In the genomic region with DNA sequence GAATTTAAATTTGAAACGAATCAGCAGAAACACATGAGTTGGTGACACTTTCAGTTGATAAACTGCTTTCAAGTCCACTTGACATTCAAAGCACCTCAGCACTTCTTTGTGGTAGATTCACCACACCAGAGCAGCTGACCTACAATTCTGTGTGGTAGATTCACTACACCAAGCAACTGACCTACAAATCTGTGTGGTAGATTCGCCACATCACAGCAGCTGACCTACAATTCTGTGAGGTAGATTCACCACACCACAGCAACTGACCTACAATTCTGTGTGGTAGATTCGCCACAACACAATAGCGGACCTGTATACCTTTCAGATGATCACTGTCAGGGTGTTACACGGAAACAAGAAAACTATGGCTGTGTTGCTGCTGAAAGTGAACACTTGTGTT, we compare ENCODE assay signal across 24 mouse cellular contexts. TPM values are rescaled to one million over a fixed set of nuclear protein-coding genes. Genes with fewer than 3 reads are reported as not detected.
DNase-seq lines count a peak whose midpoint lies in the region; ATAC-seq and TF ChIP-seq lines count a peak whose summit lies in the region.
"Had no signal": no experiment of that assay in that cellular context is flagged by ENCODE, and none has a peak within 500 bp of the region (broad histone marks: within the 10 kb centered on the region; RNA-seq: fewer than 3 reads in every experiment).

No protein-coding gene starts in this region.

- no peak for DNase-seq in testis, postnatal 14 days (ENCODE audit: low spot score)
- DNase-seq in CH12.LX (ENCODE audit: extremely low read depth) (no peak), MEL (ENCODE audit: low read depth, low spot score) (no peak)
- no peak for DNase-seq in right cerebral cortex, postnatal 36 days (ENCODE audit: low spot score in 2 of 2)
- DNase-seq: adrenal gland, postnatal 10 days; cerebellum, adult 18-20 months; cerebellum, adult 9-11 months; embryo, embryonic 11 days; gastrocnemius, adult 2 months; gastrocnemius, postnatal 25 days; heart, postnatal 10 days; heart, postnatal 4 days; kidney, adult 11 months had no signal

- no peak overlapping the region for H3ac ChIP-seq in myocyte (ENCODE audit: control insufficient read depth, insufficient read length)

- H3K36me3 ChIP-seq in testis, adult 2 months (ENCODE audit: control insufficient read depth, insufficient read depth, low read length): no peaks in the 10 kb centered on the region
- H3K36me3 ChIP-seq in CH12.LX (replicated peaks in 1 of 2; ENCODE audit: control insufficient read depth in 1 of 2, insufficient read depth in 1 of 2, low read length in 1 of 2) (no peaks in the 10 kb centered on the region), MEL (ENCODE audit: control insufficient read depth in 1 of 2, insufficient read depth in 2 of 2, low read length in 2 of 2) (no peaks in the 10 kb centered on the region), myocyte (ENCODE audit: control insufficient read depth, insufficient read depth) (no peaks in the 10 kb centered on the region)
- no peaks in the 10 kb centered on the region for H3K36me3 ChIP-seq in hindbrain, embryonic 12.5 days
- H3K36me3 ChIP-seq: embryonic facial prominence, embryonic 15.5 days; forebrain, embryonic 10.5 days; G1E; heart, embryonic 10.5 days; hindbrain, embryonic 13.5 days had no signal

- no peaks in the 10 kb centered on the region for H3K4me1 ChIP-seq in testis, adult 2 months (ENCODE audit: control insufficient read depth, insufficient read depth, low read length)
- peaks cover 3 to 10% of the 10 kb centered on the region in 2 experiments; a peak in 3 of 4 replicates for H3K4me1 ChIP-seq in CH12.LX (ENCODE audit: control insufficient read depth in 1 of 2, insufficient read depth in 2 of 2)
- no peaks in the 10 kb centered on the region for H3K4me1 ChIP-seq in MEL (ENCODE audit: control insufficient read depth in 1 of 2, insufficient read depth in 2 of 2, low read length in 2 of 2)
- H3K4me1 ChIP-seq in hindbrain, embryonic 12.5 days: no peaks in the 10 kb centered on the region
- H3K4me1 ChIP-seq: embryonic facial prominence, embryonic 15.5 days; forebrain, embryonic 10.5 days; heart, embryonic 10.5 days; hindbrain, embryonic 13.5 days had no signal

- dilution Hi-C loops in CH12.LX (cut with MboI; ENCODE audit: extremely low pct_ligation_motif_present, extremely low pct_unique_long_range_greater_than_20kb, low sequenced_read_pairs): no loop called here

- no peak for TF ChIP-seq POLR2A in testis, adult 2 months (IDR thresholded peaks at IDR 0.05; ENCODE audit: control insufficient read depth, low read depth, low read length)
- TF ChIP-seq POLR2A in CH12.LX (IDR thresholded peaks at IDR 0.05; ENCODE audit: low read depth, low read length): no peak
- no peak for TF ChIP-seq POLR2A in MEL (IDR thresholded peaks at IDR 0.05; ENCODE audit: control insufficient read depth in 1 of 2, insufficient read depth in 1 of 2, low read depth in 1 of 2, low read length in 2 of 2, poor library complexity in 1 of 2)
- TF ChIP-seq POLR2A in myocyte (IDR thresholded peaks at IDR 0.05; ENCODE audit: insufficient read length, low read depth): no peak

- H3K9ac ChIP-seq in CH12.LX (ENCODE audit: insufficient read depth, low read depth) (no peak overlapping the region), MEL (ENCODE audit: control insufficient read depth, low read depth, low read length, poor library complexity, severe bottlenecking) (no peak overlapping the region)
- H3K9ac ChIP-seq in hindbrain, embryonic 12.5 days: no peak overlapping the region
- H3K9ac ChIP-seq: embryonic facial prominence, embryonic 15.5 days; hindbrain, embryonic 13.5 days had no signal

- WGBS in hindbrain, embryonic 12.5 days: 88% methylated on average over 5 of the region's 5 CpGs

- TF ChIP-seq CTCF in testis, adult 2 months (IDR thresholded peaks at IDR 0.05; ENCODE audit: control insufficient read depth, insufficient read depth, insufficient replicate concordance, low read depth, low read length): no peak
- TF ChIP-seq CTCF in CH12.LX (conservative IDR thresholded peaks at IDR 0.05 in 1 of 2, IDR thresholded peaks at IDR 0.05 in 1 of 2; ENCODE audit: low read depth in 2 of 2, low read length in 2 of 2): no peak
- TF ChIP-seq CTCF in MEL (IDR thresholded peaks at IDR 0.05 in 2 of 3, conservative IDR thresholded peaks at IDR 0.05 in 1 of 3; ENCODE audit: control insufficient read depth in 1 of 3, insufficient read depth in 1 of 3, low read depth in 2 of 3, low read length in 3 of 3, poor library complexity in 1 of 3, severe bottlenecking in 1 of 3): no peak

- peak overlapping the region; percentile 77 for H3K4me3 ChIP-seq in testis, adult 2 months (ENCODE audit: control insufficient read depth, low read depth, low read length)
- H3K4me3 ChIP-seq in CH12.LX (replicated peaks in 1 of 3; ENCODE audit: low read depth in 2 of 3, low read length in 2 of 3, poor library complexity in 1 of 3): no peak overlapping the region
- H3K4me3 ChIP-seq in MEL (ENCODE audit: control insufficient read depth in 1 of 2, insufficient read depth in 1 of 2, low read depth in 2 of 2, low read length in 2 of 2): no peak overlapping the region
- H3K4me3 ChIP-seq in myocyte: no peak overlapping the region
- H3K4me3 ChIP-seq in hindbrain, embryonic 12.5 days: no peak overlapping the region
- H3K4me3 ChIP-seq: embryonic facial prominence, embryonic 15.5 days; erythroblast, embryonic 14.5 days; forebrain, embryonic 10.5 days; gastrocnemius, adult 2 months; heart, embryonic 10.5 days; hindbrain, embryonic 13.5 days had no signal

- H3K79me2 ChIP-seq in CH12.LX (replicated peaks; ENCODE audit: control insufficient read depth, extremely low read depth, insufficient read depth, poor library complexity, severe bottlenecking): no peaks in the 10 kb centered on the region
- no peaks in the 10 kb centered on the region for H3K79me2 ChIP-seq in MEL (ENCODE audit: control insufficient read depth, insufficient read depth, low read length, poor library complexity)
- no peaks in the 10 kb centered on the region for H3K79me2 ChIP-seq in myocyte (ENCODE audit: control insufficient read depth, insufficient read depth)

- TF ChIP-seq RAD21 in CH12.LX (IDR thresholded peaks at IDR 0.05; ENCODE audit: low read depth, low read length) (no peak), MEL (IDR thresholded peaks at IDR 0.05; ENCODE audit: low read depth, low read length) (no peak)

- no peak for ATAC-seq in hindbrain, embryonic 12.5 days (ENCODE audit: low FRiP score)
- ATAC-seq: forebrain, embryonic 14.5 days; hindbrain, postnatal 0 days had no signal

- no peaks in the 10 kb centered on the region for H3K9me3 ChIP-seq in CH12.LX (replicated peaks; ENCODE audit: low read length)
- no peaks in the 10 kb centered on the region for H3K9me3 ChIP-seq in MEL (replicated peaks; ENCODE audit: insufficient read depth, low read length)
- no peaks in the 10 kb centered on the region for H3K9me3 ChIP-seq in hindbrain, embryonic 12.5 days (replicated peaks)
- H3K9me3 ChIP-seq: embryonic facial prominence, embryonic 15.5 days; forebrain, embryonic 10.5 days; heart, embryonic 10.5 days; hindbrain, embryonic 13.5 days had no signal

- H3K4me2 ChIP-seq in CH12.LX (ENCODE audit: insufficient read depth, low read depth, poor library complexity, severe bottlenecking): no peak overlapping the region; the same call in 1 of the 2 replicates
- H3K4me2 ChIP-seq in myocyte (ENCODE audit: low read depth): peak overlapping the region; percentile 73
- no peak overlapping the region for H3K4me2 ChIP-seq in hindbrain, embryonic 12.5 days (replicated peaks)
- H3K4me2 ChIP-seq: embryonic facial prominence, embryonic 15.5 days; hindbrain, embryonic 13.5 days had no signal

- in situ Hi-C loops in CH12.LX (cut with MboI; ENCODE audit: low pct_ligation_motif_present, low pct_unique_long_range_greater_than_20kb, low sequenced_read_pairs): no loop called here

- no peaks in the 10 kb centered on the region for H3K27me3 ChIP-seq in testis, adult 2 months (ENCODE audit: control insufficient read depth, insufficient read depth, low read length)
- H3K27me3 ChIP-seq in CH12.LX (replicated peaks): no peaks in the 10 kb centered on the region
- no peaks in the 10 kb centered on the region; a peak in 2 of 4 replicates for H3K27me3 ChIP-seq in MEL (ENCODE audit: control insufficient read depth in 1 of 2, insufficient read depth in 2 of 2, low read length in 2 of 2)
- no peaks in the 10 kb centered on the region for H3K27me3 ChIP-seq in myocyte (ENCODE audit: control insufficient read depth, insufficient read depth, insufficient read length)
- H3K27me3 ChIP-seq in hindbrain, embryonic 12.5 days: no peaks in the 10 kb centered on the region
- H3K27me3 ChIP-seq: embryonic facial prominence, embryonic 15.5 days; hindbrain, embryonic 13.5 days had no signal

- TF ChIP-seq EP300 in CH12.LX (IDR thresholded peaks at IDR 0.05; ENCODE audit: low read length): no peak
- no peak for TF ChIP-seq EP300 in MEL (IDR thresholded peaks at IDR 0.05; ENCODE audit: low read depth in 1 of 2, low read length in 2 of 2)

- H3K27ac ChIP-seq in testis, adult 2 months (ENCODE audit: control insufficient read depth, insufficient read depth, low read depth, low read length): peak overlapping the region; percentile 59
- H3K27ac ChIP-seq in CH12.LX (ENCODE audit: insufficient read depth, low read depth): no peak overlapping the region
- H3K27ac ChIP-seq in MEL (ENCODE audit: control insufficient read depth, low read depth, low read length): no peak overlapping the region
- no peak overlapping the region for H3K27ac ChIP-seq in hindbrain, embryonic 12.5 days
- H3K27ac ChIP-seq: embryonic facial prominence, embryonic 15.5 days; forebrain, embryonic 10.5 days; gastrocnemius, adult 2 months; heart, embryonic 10.5 days; hindbrain, embryonic 13.5 days; hindbrain, postnatal 0 days had no signal

TF ChIP-seq in CH12.LX, 34 proteins besides CTCF, POLR2A, EP300 and RAD21 (continues in another document):
- TF ChIP-seq IRF4 (IDR thresholded peaks at IDR 0.05; ENCODE audit: low read depth, low read length): peak; percentile 16; the same call in 1 of the 2 replicates

TF ChIP-seq in MEL, 35 proteins besides CTCF, POLR2A, EP300 and RAD21:
- TF ChIP-seq ZNF384 (IDR thresholded peaks at IDR 0.05; ENCODE audit: low read depth, low read length) (no peak), ZC3H11A (IDR thresholded peaks at IDR 0.05; ENCODE audit: low read depth, low read length) (peak; percentile 36; the same call in 1 of the 2 replicates)
TF ChIP-seq in MEL: peak in this region for 1.

TF ChIP-seq in myocyte, 11 proteins besides CTCF, POLR2A, EP300 and RAD21 (continues in another document):
- no peak for TF ChIP-seq TCF3 (IDR thresholded peaks at IDR 0.05; ENCODE audit: insufficient read length, low read depth)

RNA-seq across cellular contexts. Expression of gene Smyd2, which starts 19.6 kb away (rescaled TPM):
- polyA plus RNA-seq in testis, adult 2 months (2012; rRNA removed): 22.1 and 23.4 TPM in 2 replicates
- total RNA-seq in CH12.LX (2012; rRNA removed) (79.9 and 92.7 TPM in 2 replicates), CH12.LX (2014; rRNA removed) (84.7 and 85.8 TPM in 2 replicates), MEL (2012; rRNA removed) (117 and 146 TPM in 2 replicates)
- polyA plus RNA-seq in CH12.LX (2012; ENCODE audit: insufficient read length, low read depth) (103 and 119 TPM in 2 replicates), MEL (2012; ENCODE audit: insufficient read depth in 1 of 2, insufficient read length in 2 of 2, low read depth in 1 of 2, low replicate concordance in 2 of 2, missing spikeins in 1 of 2) (100 to 1,000 TPM in 1 of 2 experiments, not detected in 1; 140 TPM), myocyte (2012; fragmentation: generic; extraction: Trizol) (57.7 TPM)
- polyA plus RNA-seq in hindbrain, embryonic 12.5 days (2016; fragmentation: Nextera tagmentation; extraction: Ambion mirVana): 46.2 and 49.8 TPM in 2 replicates
- total RNA-seq: G1E had no signal
- polyA plus RNA-seq: G1E had no signal
